Mouse (Mus musculus) Patski (cell line): Measurements from ENCODE around the gene Man1b1. TPM values are rescaled to one million over a fixed set of nuclear protein-coding genes. Genes with fewer than 3 reads are reported as not detected.

Experiments
- ATAC-seq: fragments of 100-300 bp; one replicate; pipeline ENCODE4 v1.8.0; 2021
- CTCF ChIA-PET: fragments of 350-600 bp; sonication (Branson Sonifier 250); formaldehyde crosslinking; loops from one replicate; lab custom pipeline; 2022; ENCODE audit warnings: inconsistent platforms; lab: Charles Lee
- POLR2A ChIA-PET: fragments of 350-600 bp; sonication (Branson Sonifier 250); formaldehyde crosslinking; loops from one replicate; lab custom pipeline; 2022; ENCODE audit warnings: antibody characterized with exemption, inconsistent platforms; lab: Charles Lee
- DNase-seq: peaks from one replicate; pipeline ENCODE4 v3.0.0-alpha.2; 2011; ENCODE audit warnings: low read depth, low spot score
- H3K27me3 ChIP-seq: fragments of 371-371 bp; one replicate; pipeline ENCODE4 v1.5.1; 2021
- CTCF ChIP-seq: fragments of 100-300 bp; IDR thresholded peaks from one replicate; pipeline ENCODE4 v1.5.1; 2021
- in situ Hi-C: fragments of 300-500 bp; cut with MboI; formaldehyde crosslinking; loops from 3 replicates; pipeline ENCODE4 v1.11.1; 2018; ENCODE audit warnings: low pct_unique_long_range_greater_than_20kb, mixed read lengths
- polyA plus RNA-seq: library from polyadenylated mRNA; unstranded; gene quantifications from one replicate; pipeline ENCODE4 v1.2.3, GENCODE M21; 2021

The Man1b1 gene
- polyA plus RNA-seq, 1 experiment from 2014 or later = 75.5 TPM

- H3K27me3 ChIP-seq = peaks cover 54% of the 10 kb centered on the region
- CTCF ChIA-PET = interaction anchor here (0.9 kb wide), 1 partner anchor 12 kb away, joined by 3 read pairs; no protein-coding TSS in a partner anchor
- DNase-seq = no peak
Measured at GRCm38 (mm10) chr2:25304657-25305541, 27.2 kb upstream of the Man1b1 start.

GRCm38 (mm10) chr2:25305587-25306359, 26.4 kb upstream of the Man1b1 start:
- TF ChIP-seq CTCF = no peak
- ChIA-PET POLR2A (interaction anchor here (0.8 kb wide), 1 partner anchor 47 kb away, joined by 3 read pairs; no protein-coding TSS in a partner anchor), CTCF (interaction anchor here (0.9 to 1.1 kb wide), 2 partner anchors 13 kb away, joined by 3 to 4 read pairs; no protein-coding TSS in a partner anchor)
- in situ Hi-C loops = no loop called here
- ATAC-seq = no peak
- peaks cover 63% of the 10 kb centered on the region for H3K27me3 ChIP-seq
- no peak for DNase-seq

More at GRCm38 (mm10) chr2:25304657-25305541, 27.2 kb upstream of the Man1b1 start:
- POLR2A ChIA-PET = interaction anchor here (0.8 kb wide), 1 partner anchor 48 kb away, joined by 3 read pairs; no protein-coding TSS in a partner anchor
- in situ Hi-C loops = no loop called here
- ATAC-seq = no peak
- no peak for TF ChIP-seq CTCF

- DNase-seq = no peak
- ATAC-seq = no peak
- H3K27me3 ChIP-seq = peaks cover 73% of the 10 kb centered on the region
- no peak for TF ChIP-seq CTCF
- ChIA-PET CTCF (no interaction called here), POLR2A (no interaction called here)
- in situ Hi-C loops = no loop called here
Measured at GRCm38 (mm10) chr2:25310180-25310579, 22.0 kb upstream of the Man1b1 start.

GRCm38 (mm10) chr2:25310969-25311368, 21.2 kb upstream of the Man1b1 start:
- no peak for DNase-seq
- TF ChIP-seq CTCF = no peak
- in situ Hi-C loops = no loop called here
- ChIA-PET POLR2A (no interaction called here), CTCF (no interaction called here)
- H3K27me3 ChIP-seq = peaks cover 70% of the 10 kb centered on the region
- ATAC-seq = no peak

- peaks cover 69% of the 10 kb centered on the region for H3K27me3 ChIP-seq
- POLR2A ChIA-PET = no interaction called here
- no peak for DNase-seq
- in situ Hi-C loops = no loop called here
- ATAC-seq = no peak
- no peak for TF ChIP-seq CTCF
- CTCF ChIA-PET = no interaction called here
Measured at GRCm38 (mm10) chr2:25311491-25311891, 20.6 kb upstream of the Man1b1 start.

GRCm38 (mm10) chr2:25318119-25318966, 13.8 kb upstream of the Man1b1 start:
- ATAC-seq = no peak
- ChIA-PET CTCF (no interaction called here), POLR2A (no interaction called here)
- no peak for DNase-seq
- in situ Hi-C loops = no loop called here
- peaks cover 54% of the 10 kb centered on the region for H3K27me3 ChIP-seq
- no peak for TF ChIP-seq CTCF

- TF ChIP-seq CTCF = no peak
- in situ Hi-C loops = no loop called here
- peaks cover 53% of the 10 kb centered on the region for H3K27me3 ChIP-seq
- ChIA-PET POLR2A (interaction anchor here (0.7 kb wide), 1 partner anchor 115 kb away, joined by 3 read pairs; no protein-coding TSS in a partner anchor), CTCF (no interaction called here)
- no peak for DNase-seq
- no peak for ATAC-seq
Measured at GRCm38 (mm10) chr2:25318971-25319773, 13.0 kb upstream of the Man1b1 start, which contains the start of gene Grin1. TSS of gene Grin1 (minus strand) at chr2:25319187.

GRCm38 (mm10) chr2:25320084-25320483, 12.1 kb upstream of the Man1b1 start:
- ChIA-PET CTCF (no interaction called here), POLR2A (interaction anchor here (0.7 kb wide), 1 partner anchor 116 kb away, joined by 3 read pairs; no protein-coding TSS in a partner anchor)
- peaks cover 56% of the 10 kb centered on the region for H3K27me3 ChIP-seq
- no peak for ATAC-seq
- no peak for TF ChIP-seq CTCF
- in situ Hi-C loops = no loop called here
- no peak for DNase-seq

- ChIA-PET CTCF (no interaction called here), POLR2A (no interaction called here)
- TF ChIP-seq CTCF = no peak
- no peak for DNase-seq
- ATAC-seq = no peak
- in situ Hi-C loops = no loop called here
- H3K27me3 ChIP-seq = peaks cover 28% of the 10 kb centered on the region
Measured at GRCm38 (mm10) chr2:25326036-25326435, 6.1 kb upstream of the Man1b1 start.
